Mouse (Mus musculus): ENCODE data around the gene Gins3. TPM values are rescaled to one million over a fixed set of nuclear protein-coding genes. Genes with fewer than 3 reads are reported as not detected.
A peak's percentile ranks its signal among the peaks of the same experiment; 100 is the strongest.
"Not testable (repeated sequence)": the region's sequence is repeated elsewhere in the genome, so short reads cannot be mapped to it uniquely, and the experiment has no call there.

Gene Gins3
- polyA plus RNA-seq, 1 experiment from 2014 or later: 18.6 TPM

- no peak overlapping the region for H3K9ac ChIP-seq (ENCODE audit: low read length)
- H3K27ac ChIP-seq (ENCODE audit: low read depth): no peak overlapping the region
- H3K4me1 ChIP-seq (replicated peaks; ENCODE audit: control insufficient read depth, insufficient read depth, low read length): no peaks in the 10 kb centered on the region
- DNase-seq (ENCODE audit: low spot score) (peak; percentile 90), ATAC-seq (replicated peaks; ENCODE audit: low FRiP score, low TSS enrichment, low read depth) (no peak)
- no peak overlapping the region for H3K4me2 ChIP-seq (ENCODE audit: low read length)
- whole genome bisulfite sequencing: 8% methylated on average over 11 of the region's 11 CpGs
- no peak overlapping the region for H3K4me3 ChIP-seq (ENCODE audit: low read depth, low read length)
- H3K36me3 ChIP-seq (ENCODE audit: control insufficient read depth, insufficient read depth, low read length): no peaks in the 10 kb centered on the region
- H3K27me3 ChIP-seq (replicated peaks; ENCODE audit: control insufficient read depth, insufficient read depth, low read length): no peaks in the 10 kb centered on the region
- H3K9me3 ChIP-seq (ENCODE audit: control insufficient read depth, low read length): no peaks in the 10 kb centered on the region
These were observed 33.4 kb upstream of the Gins3 start for GRCm38 (mm10) chr8:95599861-95600260.

DNA sequence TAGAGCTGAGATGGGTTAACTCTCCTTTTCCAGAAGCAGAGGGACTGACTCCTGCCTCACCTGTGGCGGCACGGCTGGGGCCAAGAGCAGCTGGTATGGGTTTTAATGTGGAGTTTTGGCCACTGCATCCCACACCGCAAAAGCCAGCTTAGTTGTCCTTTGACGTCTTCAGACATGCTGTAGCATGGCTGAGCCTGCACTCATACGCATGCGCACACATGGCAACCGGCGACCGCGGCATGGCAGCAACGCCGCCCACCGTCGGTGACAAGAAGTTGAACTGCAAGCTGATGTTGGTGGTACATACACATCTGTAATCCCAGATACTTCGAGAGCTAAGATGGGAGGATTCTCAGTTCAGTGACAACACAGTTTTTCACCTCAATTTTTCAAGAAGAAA, 31.9 kb upstream of the Gins3 start:
- H3K27me3 ChIP-seq (replicated peaks; ENCODE audit: control insufficient read depth, insufficient read depth, low read length): no peaks in the 10 kb centered on the region
- no peaks in the 10 kb centered on the region for H3K9me3 ChIP-seq (ENCODE audit: control insufficient read depth, low read length)
- H3K9ac ChIP-seq (ENCODE audit: low read length): no peak overlapping the region
- ATAC-seq (replicated peaks; ENCODE audit: low FRiP score, low TSS enrichment, low read depth) (no peak), DNase-seq (ENCODE audit: low spot score) (no peak)
- H3K4me1 ChIP-seq (replicated peaks; ENCODE audit: control insufficient read depth, insufficient read depth, low read length): no peaks in the 10 kb centered on the region
- no peak overlapping the region for H3K4me2 ChIP-seq (ENCODE audit: low read length)
- no peak overlapping the region for H3K27ac ChIP-seq (ENCODE audit: low read depth)
- WGBS: 67% methylated on average over 15 of the region's 15 CpGs
- H3K4me3 ChIP-seq (ENCODE audit: low read depth, low read length): no peak overlapping the region
- H3K36me3 ChIP-seq (ENCODE audit: control insufficient read depth, insufficient read depth, low read length): no peaks in the 10 kb centered on the region

DNA sequence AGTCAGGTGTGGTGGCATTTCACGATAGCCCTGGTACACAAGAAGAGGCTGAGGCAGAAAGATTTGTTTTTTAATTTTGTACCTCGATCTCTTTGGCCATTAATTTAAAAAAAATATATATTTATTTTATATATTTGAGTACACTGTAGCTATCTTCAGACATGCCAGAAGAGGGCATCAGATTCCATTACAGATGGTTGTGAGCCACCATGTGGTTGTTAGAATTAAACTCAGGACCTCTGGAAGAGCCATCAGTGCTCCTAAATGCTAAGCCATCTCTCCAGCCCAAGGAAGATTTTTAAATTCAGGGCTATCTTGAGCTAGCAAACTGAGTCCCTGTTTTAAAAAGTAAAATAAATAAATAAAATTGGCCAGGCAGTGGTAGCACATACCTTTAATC, 31.1 kb upstream of the Gins3 start:
- H3K4me1 ChIP-seq (replicated peaks; ENCODE audit: control insufficient read depth, insufficient read depth, low read length): no peaks in the 10 kb centered on the region
- no peaks in the 10 kb centered on the region for H3K9me3 ChIP-seq (ENCODE audit: control insufficient read depth, low read length)
- no peaks in the 10 kb centered on the region for H3K27me3 ChIP-seq (replicated peaks; ENCODE audit: control insufficient read depth, insufficient read depth, low read length)
- WGBS: 72% methylated on average over 2 of the region's 2 CpGs
- DNase-seq (ENCODE audit: low spot score) (no peak), ATAC-seq (replicated peaks; ENCODE audit: low FRiP score, low TSS enrichment, low read depth) (no peak)
- no peak overlapping the region for H3K27ac ChIP-seq (ENCODE audit: low read depth)
- H3K36me3 ChIP-seq (ENCODE audit: control insufficient read depth, insufficient read depth, low read length): no peaks in the 10 kb centered on the region
- no peak overlapping the region for H3K4me3 ChIP-seq (ENCODE audit: low read depth, low read length)
- no peak overlapping the region for H3K9ac ChIP-seq (ENCODE audit: low read length)
- H3K4me2 ChIP-seq (ENCODE audit: low read length): no peak overlapping the region

DNA sequence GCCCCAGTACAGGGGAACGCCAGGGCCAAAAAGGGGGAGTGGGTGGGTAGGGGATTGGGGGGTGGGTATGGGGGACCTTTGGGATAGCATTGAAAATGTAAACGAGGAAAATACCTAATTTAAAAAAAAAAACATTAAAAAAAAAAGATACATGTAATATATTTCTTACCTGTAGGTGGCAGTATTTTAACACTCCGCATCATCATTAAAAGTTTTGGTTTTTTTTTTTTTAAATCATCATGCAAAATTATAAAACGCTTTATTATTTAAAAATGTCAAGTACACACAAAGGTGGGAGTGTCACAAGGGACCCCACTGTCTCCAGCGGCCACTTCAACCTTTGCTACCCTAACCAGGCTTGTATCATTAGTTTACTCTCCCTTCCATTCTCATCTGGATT, 26.7 kb upstream of the Gins3 start:
- DNase-seq (ENCODE audit: low spot score); H3K4me2 ChIP-seq (ENCODE audit: low read length); H3K36me3 ChIP-seq (ENCODE audit: control insufficient read depth, insufficient read depth, low read length); ATAC-seq (replicated peaks; ENCODE audit: low FRiP score, low TSS enrichment, low read depth); H3K9ac ChIP-seq (ENCODE audit: low read length); H3K9me3 ChIP-seq (ENCODE audit: control insufficient read depth, low read length); H3K4me1 ChIP-seq (replicated peaks; ENCODE audit: control insufficient read depth, insufficient read depth, low read length); H3K4me3 ChIP-seq (ENCODE audit: low read depth, low read length); H3K27me3 ChIP-seq (replicated peaks; ENCODE audit: control insufficient read depth, insufficient read depth, low read length); H3K27ac ChIP-seq (ENCODE audit: low read depth): not testable (repeated sequence)
- 25% methylated on average over 4 of the region's 5 CpGs for WGBS

DNA sequence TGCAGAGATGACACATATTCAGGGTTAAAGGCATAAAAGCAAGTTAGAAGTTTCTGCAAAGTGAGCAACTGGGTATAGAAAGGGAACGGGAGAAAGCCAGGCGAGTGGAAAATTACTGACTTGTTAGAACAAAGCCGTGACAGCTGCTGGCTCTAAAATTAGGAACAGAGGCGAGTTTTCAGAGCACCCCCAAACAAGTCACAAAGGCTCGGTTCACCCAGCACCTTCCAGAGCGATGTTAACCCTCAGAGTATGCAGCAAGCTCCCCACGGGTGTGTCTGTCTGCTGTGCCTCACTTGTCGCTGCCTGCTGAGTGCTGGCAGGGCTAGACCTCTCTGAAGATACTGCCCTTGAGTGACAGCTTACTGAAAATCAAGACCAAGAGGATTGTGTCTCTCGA, 26.0 kb upstream of the Gins3 start:
- H3K27me3 ChIP-seq (replicated peaks; ENCODE audit: control insufficient read depth, insufficient read depth, low read length): no peaks in the 10 kb centered on the region
- H3K4me2 ChIP-seq (ENCODE audit: low read length): no peak overlapping the region
- no peaks in the 10 kb centered on the region for H3K4me1 ChIP-seq (replicated peaks; ENCODE audit: control insufficient read depth, insufficient read depth, low read length)
- WGBS: 67% methylated on average over 9 of the region's 9 CpGs
- H3K9me3 ChIP-seq (ENCODE audit: control insufficient read depth, low read length): no peaks in the 10 kb centered on the region
- no peak overlapping the region for H3K9ac ChIP-seq (ENCODE audit: low read length)
- H3K27ac ChIP-seq (ENCODE audit: low read depth): no peak overlapping the region
- H3K4me3 ChIP-seq (ENCODE audit: low read depth, low read length): no peak overlapping the region
- DNase-seq (ENCODE audit: low spot score) (no peak), ATAC-seq (replicated peaks; ENCODE audit: low FRiP score, low TSS enrichment, low read depth) (no peak)
- no peaks in the 10 kb centered on the region for H3K36me3 ChIP-seq (ENCODE audit: control insufficient read depth, insufficient read depth, low read length)

GRCm38 (mm10) chr8:95609406-95609805, 23.8 kb upstream of the Gins3 start:
- no peaks in the 10 kb centered on the region for H3K9me3 ChIP-seq (ENCODE audit: control insufficient read depth, low read length)
- 86% methylated on average over 5 of the region's 5 CpGs for WGBS
- no peak overlapping the region for H3K9ac ChIP-seq (ENCODE audit: low read length)
- H3K4me2 ChIP-seq (ENCODE audit: low read length): no peak overlapping the region
- no peaks in the 10 kb centered on the region for H3K4me1 ChIP-seq (replicated peaks; ENCODE audit: control insufficient read depth, insufficient read depth, low read length)
- no peaks in the 10 kb centered on the region for H3K36me3 ChIP-seq (ENCODE audit: control insufficient read depth, insufficient read depth, low read length)
- DNase-seq (ENCODE audit: low spot score): no peak
- no peaks in the 10 kb centered on the region for H3K27me3 ChIP-seq (replicated peaks; ENCODE audit: control insufficient read depth, insufficient read depth, low read length)
- no peak for ATAC-seq (replicated peaks; ENCODE audit: low FRiP score, low TSS enrichment, low read depth)
- H3K4me3 ChIP-seq (ENCODE audit: low read depth, low read length): no peak overlapping the region
- no peak overlapping the region for H3K27ac ChIP-seq (ENCODE audit: low read depth)

GRCm38 (mm10) chr8:95610749-95611148, 22.5 kb upstream of the Gins3 start:
- Histone ChIP-seq H3K36me3 (ENCODE audit: control insufficient read depth, insufficient read depth, low read length) (no peaks in the 10 kb centered on the region), H3K4me1 (replicated peaks; ENCODE audit: control insufficient read depth, insufficient read depth, low read length) (no peaks in the 10 kb centered on the region), H3K4me2 (ENCODE audit: low read length) (no peak overlapping the region), H3K27ac (ENCODE audit: low read depth) (no peak overlapping the region), H3K9ac (ENCODE audit: low read length) (no peak overlapping the region), H3K4me3 (ENCODE audit: low read depth, low read length) (no peak overlapping the region), H3K9me3 (ENCODE audit: control insufficient read depth, low read length) (no peaks in the 10 kb centered on the region), H3K27me3 (replicated peaks; ENCODE audit: control insufficient read depth, insufficient read depth, low read length) (no peaks in the 10 kb centered on the region)
- ATAC-seq (replicated peaks; ENCODE audit: low FRiP score, low TSS enrichment, low read depth) (no peak), DNase-seq (ENCODE audit: low spot score) (no peak)
- WGBS: 69% methylated on average over 14 of the region's 14 CpGs

- Histone ChIP-seq H3K4me1 (replicated peaks; ENCODE audit: control insufficient read depth, insufficient read depth, low read length) (no peaks in the 10 kb centered on the region), H3K4me2 (ENCODE audit: low read length) (no peak overlapping the region)
- WGBS: 47% methylated on average over 5 of the region's 5 CpGs
These were observed 21.5 kb upstream of the Gins3 start for GRCm38 (mm10) chr8:95611769-95612168.

DNA sequence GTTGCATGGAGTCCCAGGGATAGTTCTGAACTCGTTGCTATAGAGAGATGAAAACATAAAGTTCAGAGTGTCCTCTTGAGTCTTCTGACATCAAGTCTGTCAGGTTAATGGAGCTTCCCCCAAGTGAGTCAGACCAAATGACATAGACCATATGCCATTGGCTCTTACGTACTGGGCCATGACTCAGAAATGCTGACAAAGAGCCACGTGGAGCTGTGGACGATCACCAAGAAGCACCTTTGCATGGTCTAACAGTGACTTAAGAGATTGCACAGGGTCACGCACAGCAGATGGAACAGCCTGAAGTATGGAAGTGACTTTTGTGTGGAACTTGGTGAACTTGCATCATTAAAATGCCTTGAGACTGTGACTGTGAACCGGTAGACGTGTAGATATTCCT, 16.9 kb upstream of the Gins3 start:
- Histone ChIP-seq H3K4me1 (replicated peaks; ENCODE audit: control insufficient read depth, insufficient read depth, low read length) (no peaks in the 10 kb centered on the region), H3K36me3 (ENCODE audit: control insufficient read depth, insufficient read depth, low read length) (no peaks in the 10 kb centered on the region), H3K9me3 (ENCODE audit: control insufficient read depth, low read length) (no peaks in the 10 kb centered on the region), H3K9ac (ENCODE audit: low read length) (no peak overlapping the region), H3K27me3 (replicated peaks; ENCODE audit: control insufficient read depth, insufficient read depth, low read length) (no peaks in the 10 kb centered on the region), H3K4me2 (ENCODE audit: low read length) (no peak overlapping the region), H3K4me3 (ENCODE audit: low read depth, low read length) (no peak overlapping the region), H3K27ac (ENCODE audit: low read depth) (no peak overlapping the region)
- WGBS: 89% methylated on average over 7 of the region's 7 CpGs
- ATAC-seq (replicated peaks; ENCODE audit: low FRiP score, low TSS enrichment, low read depth): no peak
- DNase-seq (ENCODE audit: low spot score): no peak

More at GRCm38 (mm10) chr8:95611769-95612168, 21.5 kb upstream of the Gins3 start:
- DNase-seq (ENCODE audit: low spot score) (no peak), ATAC-seq (replicated peaks; ENCODE audit: low FRiP score, low TSS enrichment, low read depth) (no peak)
- H3K36me3 ChIP-seq (ENCODE audit: control insufficient read depth, insufficient read depth, low read length): no peaks in the 10 kb centered on the region
- H3K4me3 ChIP-seq (ENCODE audit: low read depth, low read length): no peak overlapping the region
- H3K9ac ChIP-seq (ENCODE audit: low read length): no peak overlapping the region
- no peaks in the 10 kb centered on the region for H3K27me3 ChIP-seq (replicated peaks; ENCODE audit: control insufficient read depth, insufficient read depth, low read length)
- H3K27ac ChIP-seq (ENCODE audit: low read depth): no peak overlapping the region
- no peaks in the 10 kb centered on the region for H3K9me3 ChIP-seq (ENCODE audit: control insufficient read depth, low read length)

Measured in intestine, embryonic 14.5 days (tissue).